Mouse (Mus musculus) CD4-positive helper T cell, adult 2 months (primary cell): ENCODE results near the gene Gas7.

Experiments
- DNase-seq: peaks from one replicate; pipeline ENCODE4 v3.0.0-alpha.2; 2012; ENCODE audit warnings: low read depth, missing footprints, low spot score

Gas7 gene

DNA sequence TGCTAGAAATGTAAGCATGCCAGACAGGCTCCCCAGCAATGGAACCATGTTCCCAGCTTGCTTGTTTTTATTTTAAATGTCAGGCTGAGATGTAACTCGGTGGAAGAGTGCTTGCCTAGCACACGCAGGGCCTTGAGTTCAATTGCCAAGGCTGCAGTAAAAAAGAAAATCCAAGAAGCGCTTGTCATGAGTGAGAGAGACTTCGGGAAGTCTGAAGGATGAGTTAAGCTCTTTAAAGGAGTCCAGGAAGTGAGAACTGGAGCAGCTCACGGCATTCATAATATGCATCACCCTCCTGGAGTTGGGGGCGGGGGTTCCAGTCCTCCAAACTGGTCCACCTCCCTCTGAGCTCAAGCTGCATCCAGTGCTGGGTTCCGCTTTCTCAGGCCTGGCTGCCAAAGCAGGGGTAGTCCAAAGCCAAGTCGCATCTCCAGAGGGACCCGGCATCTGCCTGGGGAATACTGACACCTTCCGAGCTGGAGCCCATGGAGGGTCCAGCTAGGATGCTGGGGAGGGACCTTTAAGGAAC, 34.5 kb downstream of the Gas7 start:
- no peak for DNase-seq

DNA sequence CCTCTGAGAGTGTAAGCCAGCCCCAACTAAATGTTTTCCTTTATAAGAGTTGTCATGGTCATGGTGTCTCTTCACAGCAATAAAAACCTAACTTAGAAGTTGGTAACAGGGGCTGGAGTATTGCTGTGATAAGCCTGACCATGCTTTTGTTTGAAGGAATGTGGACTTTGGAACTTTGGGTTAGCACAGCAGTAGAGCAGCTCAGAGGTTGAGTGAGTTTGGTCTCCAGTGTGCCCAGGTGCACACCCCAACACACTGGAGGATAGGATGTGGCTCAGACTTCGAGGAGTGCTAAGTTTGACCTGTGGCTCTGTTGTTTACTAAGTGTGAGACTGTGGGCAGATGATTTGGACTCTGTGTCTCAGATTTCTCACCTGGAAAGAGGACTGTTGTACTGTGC, 41.6 kb downstream of the Gas7 start:
- no peak for DNase-seq

DNA sequence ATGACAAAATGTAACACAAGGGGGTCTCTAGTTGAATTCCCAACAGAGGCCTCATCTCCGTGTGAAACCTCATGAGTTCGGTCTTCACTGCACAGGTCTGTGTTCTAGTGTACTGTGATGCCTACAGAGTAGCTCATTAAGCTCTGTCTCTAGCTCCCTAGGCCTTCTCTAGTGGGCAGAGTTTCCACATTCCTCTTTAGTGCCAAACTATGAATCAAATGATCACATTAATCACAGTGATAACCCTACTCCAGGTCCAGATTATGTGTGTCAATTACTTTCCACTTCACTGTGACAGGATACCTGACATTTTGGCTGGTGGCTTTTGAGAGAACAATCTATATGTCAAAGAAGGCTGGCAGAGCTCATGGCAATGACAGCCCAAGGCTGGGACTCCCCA, 44.9 kb downstream of the Gas7 start:
- no peak for DNase-seq

DNA sequence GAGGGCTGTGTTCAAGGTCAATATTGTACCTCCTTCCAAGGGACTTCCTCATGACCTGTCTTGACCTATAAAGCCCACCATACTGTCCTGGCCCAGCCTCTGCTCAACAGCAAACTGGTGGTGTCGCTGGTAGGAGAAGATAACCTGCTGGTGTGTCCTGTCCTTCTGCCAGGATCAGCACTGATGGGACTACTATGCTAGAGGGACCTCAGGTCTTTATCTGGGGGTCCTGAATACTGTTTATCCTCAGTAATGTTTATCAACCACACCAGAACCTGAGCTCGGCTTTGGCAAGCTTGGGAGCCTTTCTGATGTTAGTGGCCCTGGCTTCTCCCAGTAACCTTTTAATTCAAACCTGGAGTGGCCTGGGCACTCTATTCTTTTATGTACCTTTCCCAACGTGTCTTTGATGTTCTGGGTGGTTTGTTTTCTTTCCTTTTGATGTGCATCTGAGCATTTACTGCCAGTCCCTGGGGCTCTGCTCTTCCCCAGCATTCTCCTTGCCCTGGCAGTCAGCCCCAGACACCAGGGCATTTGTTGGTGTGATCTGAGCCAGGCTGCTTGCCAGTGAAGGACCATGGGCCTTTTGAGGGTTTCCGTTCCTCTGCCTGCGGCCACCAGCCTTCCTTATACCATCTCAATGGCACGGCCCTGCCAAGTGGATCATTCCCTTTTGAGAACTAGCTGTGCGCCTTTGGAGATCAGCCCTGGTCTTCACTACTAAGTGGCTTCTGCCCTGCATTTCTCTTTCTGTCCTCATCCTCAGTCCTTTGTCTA, 46.4 kb downstream of the Gas7 start:
- DNase-seq = no peak

DNA sequence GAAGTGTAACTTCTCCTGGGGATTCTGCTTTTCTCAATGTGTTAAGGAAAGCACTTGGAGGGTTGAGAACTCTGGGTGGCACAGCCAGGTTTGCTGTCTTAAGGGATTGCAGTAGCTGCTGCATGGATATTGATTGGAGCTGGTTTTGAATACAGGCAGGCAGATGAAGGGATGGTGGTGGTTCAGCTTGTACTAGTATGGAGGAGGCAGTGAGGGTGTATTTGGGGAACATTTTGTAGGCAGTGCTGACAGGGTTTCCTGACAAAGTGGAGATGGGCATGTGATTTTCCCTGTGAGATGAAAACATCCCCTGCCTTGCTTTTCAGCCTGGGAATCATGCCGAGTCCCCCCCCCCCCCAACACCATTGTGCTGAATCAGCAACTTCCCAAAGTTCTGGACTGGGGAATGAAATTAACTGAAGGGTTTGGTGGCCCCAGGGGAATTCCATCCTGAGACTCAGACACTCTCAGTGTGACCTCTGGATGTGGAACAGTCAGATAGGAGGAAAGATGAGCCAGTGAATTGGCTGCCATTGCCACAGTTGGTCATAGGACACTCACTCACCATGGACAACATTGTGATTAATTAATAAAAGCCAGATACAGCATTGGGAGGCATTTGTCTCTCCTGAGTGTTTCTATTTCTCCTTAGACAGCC, 54.1 kb downstream of the Gas7 start:
- no peak for DNase-seq

DNA sequence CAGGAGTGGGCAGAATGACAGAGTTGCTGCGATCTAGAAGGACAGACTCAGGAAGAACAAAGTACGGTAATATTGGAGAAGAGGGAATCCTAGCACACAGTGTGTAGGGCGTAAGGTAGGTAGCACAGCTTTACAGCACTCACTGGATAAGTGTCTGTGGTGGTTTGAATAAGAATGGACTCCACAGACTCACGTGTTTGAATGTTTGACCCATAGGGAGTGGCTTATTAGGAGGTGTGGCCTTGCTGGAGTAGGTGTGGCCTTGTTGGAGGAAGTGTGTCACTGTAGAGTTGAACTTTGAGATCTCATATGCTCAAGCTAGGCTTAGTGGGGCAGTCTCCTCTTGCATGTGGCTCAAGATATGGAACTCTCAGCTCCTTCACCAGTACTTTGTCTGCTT, 55.6 kb downstream of the Gas7 start:
- no peak for DNase-seq

DNA sequence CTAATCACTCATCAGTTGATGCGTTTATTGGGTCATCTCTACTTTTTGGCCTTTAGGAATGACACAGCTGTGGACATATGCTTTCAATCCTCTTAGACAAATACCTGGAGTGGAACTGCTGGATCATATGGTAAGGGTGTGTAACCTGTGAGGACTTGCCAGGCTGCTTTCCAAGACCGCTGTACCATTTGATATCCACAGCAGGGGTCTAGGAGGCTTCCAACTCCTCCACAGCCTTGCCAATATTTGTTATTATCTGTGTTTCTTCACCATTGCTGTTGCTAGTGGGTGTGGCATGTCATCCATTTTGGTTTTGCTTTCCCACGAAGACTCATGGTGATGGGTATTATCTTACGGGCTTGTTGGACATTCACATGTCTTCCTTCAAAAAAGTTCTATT, 57.8 kb downstream of the Gas7 start:
- DNase-seq = no peak

GRCm38 (mm10) chr11:67514401-67514800, 59.2 kb downstream of the Gas7 start:
- no peak for DNase-seq

GRCm38 (mm10) chr11:67515020-67515911, 60.0 kb downstream of the Gas7 start:
- DNase-seq = no peak

DNA sequence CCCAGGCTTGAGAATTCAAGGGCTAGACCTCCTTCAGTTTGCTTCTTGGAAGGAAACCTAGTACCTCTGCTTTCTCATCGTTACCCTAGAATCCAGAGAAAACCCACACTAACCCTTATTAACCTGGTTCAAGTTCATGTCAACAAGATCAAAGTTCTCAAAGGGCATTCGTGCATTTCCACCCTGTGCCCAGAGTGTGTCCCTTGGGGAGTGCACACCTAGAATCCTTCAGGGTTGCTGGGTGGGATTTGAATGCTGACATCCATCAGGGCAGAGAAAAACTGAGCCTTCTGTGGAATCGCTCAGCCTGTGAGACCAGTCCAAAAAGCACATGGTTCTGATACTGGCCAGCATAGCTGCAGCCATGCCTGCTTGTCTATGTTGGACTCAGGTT, 60.7 kb downstream of the Gas7 start:
- DNase-seq = no peak

DNA sequence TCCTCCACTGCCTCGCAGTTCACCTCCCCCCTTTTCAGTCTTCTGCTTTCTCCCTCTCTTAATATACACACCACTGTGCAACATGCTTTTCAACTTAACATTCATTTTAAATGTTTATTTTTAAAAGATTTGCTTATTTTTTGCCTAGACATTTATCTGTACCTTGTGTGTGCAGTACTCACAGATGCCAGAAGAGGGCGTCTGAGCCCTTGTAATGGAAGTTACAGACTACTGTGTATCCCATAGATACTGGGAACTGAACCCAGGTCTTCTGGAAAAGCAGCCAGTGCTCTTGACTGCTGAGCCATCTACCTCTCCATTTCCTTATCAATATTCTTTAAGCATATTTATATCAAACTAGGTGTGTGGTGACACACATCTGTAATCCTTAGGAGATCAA, 62.5 kb downstream of the Gas7 start:
- DNase-seq = no peak

- no peak for DNase-seq
These were observed 63.7 kb downstream of the Gas7 start for GRCm38 (mm10) chr11:67518985-67519384.

- peak; percentile 39 for DNase-seq
These were observed 67.4 kb downstream of the Gas7 start for GRCm38 (mm10) chr11:67522671-67523070.

GRCm38 (mm10) chr11:67523806-67524205, 68.6 kb downstream of the Gas7 start:
- no peak for DNase-seq

DNA sequence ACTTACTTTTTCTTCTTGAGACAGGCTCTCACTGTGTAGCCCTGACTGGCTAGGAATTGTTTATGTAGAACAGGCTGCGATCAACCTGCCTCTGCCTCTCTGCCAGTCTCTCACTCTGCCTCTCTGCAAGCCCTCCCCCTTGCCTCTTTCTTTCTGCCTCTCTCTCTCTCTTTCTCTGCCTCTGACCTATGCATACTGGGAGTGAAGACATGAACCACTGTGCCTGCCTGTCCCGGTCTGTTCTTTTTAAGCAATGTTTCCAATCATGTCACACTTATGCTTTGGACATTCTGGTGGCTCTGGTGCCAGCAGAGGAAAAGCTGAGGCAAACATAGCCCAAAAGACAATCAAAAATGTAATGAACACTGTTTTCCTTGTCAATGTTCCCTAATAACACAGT, 69.5 kb downstream of the Gas7 start:
- DNase-seq = no peak

- DNase-seq = no peak
These were observed 70.6 kb downstream of the Gas7 start for GRCm38 (mm10) chr11:67525841-67526240.

DNA sequence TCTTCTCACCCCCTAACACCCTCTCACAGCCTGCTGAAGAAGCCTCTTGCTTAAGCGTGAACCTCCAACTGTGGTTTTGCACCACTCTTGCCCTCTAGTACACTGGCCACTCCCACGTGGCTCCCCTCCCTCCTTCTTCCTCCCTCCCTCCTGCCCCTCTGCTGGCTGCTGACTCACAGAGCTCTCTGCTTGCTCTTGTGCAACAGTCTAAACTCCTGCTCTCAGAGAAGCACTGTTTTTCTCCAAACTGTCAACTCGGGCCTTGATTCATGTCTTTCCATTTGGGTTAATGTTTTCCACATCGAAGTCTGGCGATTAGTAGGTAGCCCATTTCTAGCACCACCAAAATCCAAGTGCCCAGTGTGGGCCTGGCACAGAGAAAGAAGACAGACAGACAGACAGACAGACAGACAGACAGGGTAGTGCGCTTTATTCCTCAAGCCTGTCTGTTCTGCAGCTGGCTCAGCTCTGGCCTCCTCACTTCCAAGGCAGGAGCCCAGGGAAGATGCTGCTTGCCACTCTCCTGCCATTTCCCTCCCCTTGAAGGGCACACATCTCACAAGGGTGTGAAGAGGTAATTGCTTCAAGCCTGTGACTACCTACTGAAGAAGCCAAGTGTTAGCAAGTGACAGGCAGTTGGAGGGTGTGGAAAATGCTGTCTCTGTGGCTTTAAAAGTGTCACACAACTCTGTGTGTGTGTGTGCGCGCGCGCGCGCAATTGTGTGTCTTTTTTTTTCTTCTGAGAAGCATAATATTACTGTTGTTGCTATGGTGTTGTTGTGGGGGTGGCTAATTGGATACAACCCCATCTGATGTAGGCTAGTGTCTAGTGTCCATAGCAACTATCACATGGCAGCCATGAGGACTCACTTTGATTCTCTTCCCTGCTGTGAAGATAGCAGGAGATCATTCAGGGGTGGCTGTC, 71.6 kb downstream of the Gas7 start:
- peak; percentile 45 for DNase-seq

- DNase-seq = no peak
These were observed 76.0 kb downstream of the Gas7 start for GRCm38 (mm10) chr11:67531286-67531685.

DNA sequence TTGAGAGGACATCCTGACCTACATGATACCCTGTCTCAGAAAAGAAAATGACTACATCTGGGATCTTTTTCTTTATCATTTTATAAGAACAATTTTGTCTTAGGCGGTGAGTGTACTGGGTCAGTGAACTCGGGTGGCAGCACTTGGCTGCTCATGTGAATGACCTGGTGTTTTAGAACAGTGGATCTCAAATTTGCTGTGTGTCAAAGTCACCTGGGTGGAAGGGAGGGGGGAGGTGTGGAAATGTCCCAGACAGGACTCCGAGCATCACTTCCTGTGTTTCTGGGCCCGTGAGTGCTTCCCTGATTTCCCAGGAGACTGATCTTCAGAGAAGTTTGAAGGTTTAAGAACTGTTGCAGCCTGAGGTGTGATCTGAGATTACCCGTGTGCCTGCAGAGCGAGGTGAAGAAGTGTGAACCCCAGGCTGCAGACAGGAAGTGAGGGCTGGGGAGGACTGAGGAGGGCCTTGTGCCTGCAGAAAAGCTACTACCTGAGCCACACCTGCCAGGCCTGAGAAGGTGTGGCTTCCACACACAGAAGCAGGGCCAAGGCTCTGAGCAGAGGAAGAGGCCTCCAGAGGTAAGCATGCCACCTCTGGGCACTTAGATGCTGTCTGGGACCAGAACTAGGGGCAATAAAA, 76.8 kb downstream of the Gas7 start:
- DNase-seq = peak; percentile 24

GRCm38 (mm10) chr11:67532728-67533127, 77.5 kb downstream of the Gas7 start:
- DNase-seq = no peak

GRCm38 (mm10) chr11:67533151-67533550, 77.9 kb downstream of the Gas7 start:
- no peak for DNase-seq
